Mouse (Mus musculus) kidney, postnatal 4 days (tissue): ENCODE measurements at regions not wholly inside any gene's neighbourhood (a gene's known extent, or its start where the extent isn't known, plus 50 kb on each side); places are given as distances from the start of the nearest gene placed in this dataset.

Experiments
- DNase-seq, 2 experiments: peaks; one replicate each; pipeline ENCODE4 v3.0.0; 2021; ENCODE audit warnings: mixed read lengths in 2 of 2

GRCm38 (mm10) chr15:60101485-60102280, 85.3 kb upstream of the 4933412E24Rik start:
- no peak for DNase-seq

DNA sequence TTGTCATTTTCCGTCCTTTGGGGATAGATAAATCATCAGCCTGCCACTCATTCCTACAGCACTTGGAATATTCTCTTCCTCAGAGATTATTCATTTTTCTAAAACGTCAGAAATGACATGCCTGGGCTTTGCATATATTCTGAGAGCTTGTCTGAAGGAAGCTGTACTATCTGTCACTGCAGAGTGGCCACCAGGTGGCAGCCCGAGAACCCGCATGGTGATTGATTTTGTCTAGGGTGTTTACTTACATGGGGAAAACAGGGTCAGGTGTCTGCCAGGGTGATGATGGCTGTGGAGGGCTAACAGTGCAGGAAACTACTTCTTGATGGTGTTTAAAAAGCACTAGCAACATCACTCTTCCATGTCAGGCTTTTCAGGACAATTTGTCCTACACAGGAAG, 80.7 kb upstream of the 4933412E24Rik start:
- peak; percentile 80 to 83 for DNase-seq

DNA sequence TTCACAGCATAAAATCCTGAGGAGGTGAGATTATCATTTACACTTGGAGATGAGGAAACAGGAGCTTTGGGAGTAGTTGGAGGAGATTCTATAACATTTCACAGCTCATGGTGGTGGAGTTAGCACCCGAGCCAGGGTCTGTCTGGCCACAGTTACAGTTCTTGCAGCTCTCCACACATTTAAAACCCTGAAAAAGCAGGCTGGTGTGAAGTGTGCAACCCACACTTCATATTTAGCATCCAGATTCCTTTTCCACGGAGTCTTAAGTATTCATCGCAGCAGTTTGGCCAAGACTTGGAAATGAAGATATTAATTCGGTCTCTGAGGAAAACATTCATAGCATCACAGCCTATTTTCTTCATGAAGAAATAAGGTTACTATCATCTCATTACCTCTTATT, 79.7 kb upstream of the 4933412E24Rik start:
- no peak for DNase-seq

DNA sequence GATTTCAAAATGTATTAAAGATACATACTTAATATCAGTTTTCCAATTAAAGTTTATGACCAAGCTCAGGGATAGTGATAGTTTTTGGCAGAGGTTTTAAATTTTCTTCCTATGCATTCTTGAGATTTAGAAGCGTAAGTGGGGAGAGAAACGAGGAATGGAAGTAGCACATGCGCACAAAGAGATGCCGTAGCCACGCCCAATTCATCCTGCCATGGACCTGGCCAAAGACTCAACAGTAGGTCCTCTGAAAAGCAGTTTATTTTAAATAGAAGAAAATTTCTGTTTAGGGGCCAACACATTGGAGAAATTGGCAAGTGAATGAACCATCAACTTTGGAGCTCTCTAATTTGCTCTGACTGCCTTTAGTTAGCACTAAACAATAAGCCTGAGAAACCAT, 73.5 kb upstream of the 4933412E24Rik start:
- DNase-seq: no peak

DNA sequence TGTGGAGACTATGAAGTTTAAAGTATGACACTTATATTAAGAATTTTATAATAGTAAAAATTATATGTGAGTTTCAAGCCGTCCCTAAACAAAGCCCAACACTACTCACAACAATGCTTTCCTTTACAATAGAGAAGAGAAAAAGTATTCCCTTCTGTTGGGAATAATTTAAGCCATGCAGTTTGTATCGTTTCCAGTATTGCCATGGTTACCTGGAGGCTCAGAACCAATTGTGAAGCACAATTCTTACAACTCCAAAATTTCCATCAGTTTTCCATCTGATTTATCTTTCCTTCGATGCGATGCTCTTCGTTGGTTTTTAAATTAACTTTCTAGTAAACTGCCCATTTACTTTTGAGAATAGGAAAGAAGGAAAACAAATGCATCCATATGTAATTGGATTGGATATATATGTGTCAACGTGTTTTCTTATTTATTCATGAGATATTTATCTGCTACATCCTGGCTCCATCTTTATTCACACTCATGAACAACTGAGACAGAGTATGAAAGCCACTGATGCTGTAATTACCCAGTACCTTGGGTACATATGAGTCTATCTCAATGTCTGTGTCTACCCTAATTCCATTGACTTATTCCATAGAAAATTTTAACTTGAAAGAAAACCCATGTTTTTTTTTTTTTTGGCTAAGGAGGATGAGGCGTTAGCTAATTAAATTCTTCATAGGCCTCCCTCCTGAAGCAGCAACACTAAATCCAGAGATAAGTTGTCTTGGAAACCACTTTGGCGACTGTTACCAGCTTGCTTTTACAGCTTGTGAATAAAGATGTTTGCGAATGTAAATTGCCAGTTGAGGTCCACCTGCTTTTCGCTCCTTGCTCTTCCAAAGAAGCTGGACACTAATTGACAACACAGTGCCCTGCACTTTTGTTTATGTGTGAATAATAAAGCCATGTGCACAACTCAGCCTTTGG, 72.8 kb upstream of the 4933412E24Rik start:
- no peak for DNase-seq
